Mouse (Mus musculus): Measurements from ENCODE around the gene Slc2a13.

DNA sequence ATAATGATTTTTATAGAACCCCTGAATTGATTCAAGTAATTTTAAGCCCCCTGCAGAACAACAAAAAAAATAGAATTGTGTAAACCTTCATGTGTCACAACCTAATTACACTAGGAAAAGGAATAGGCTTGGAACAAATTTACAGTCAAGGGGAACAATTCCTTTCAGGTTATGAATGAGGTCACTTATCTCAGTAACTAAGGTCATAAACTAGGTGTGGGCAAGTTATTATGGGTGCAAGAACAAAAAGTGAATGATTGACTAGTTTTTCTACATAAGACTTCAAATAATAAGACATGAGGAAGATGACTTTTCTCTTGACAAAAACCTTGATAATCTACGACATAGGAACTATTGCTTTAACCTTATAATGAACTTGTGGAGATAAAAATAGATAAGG is 191.2 kb downstream of the Slc2a13 start:
- no peak for TF ChIP-seq CTCF (conservative IDR thresholded peaks at IDR 0.05; ENCODE audit: low read length)
- TF ChIP-seq POU5F1 (IDR thresholded peaks at IDR 0.05; ENCODE audit: borderline replicate concordance, low read length) = no peak
